Mouse (Mus musculus) sigmoid colon, adult 10 weeks (tissue): ENCODE data around the gene Strada. TPM values are rescaled to one million over a fixed set of nuclear protein-coding genes. Genes with fewer than 3 reads are reported as not detected.

Source experiments
- polyA plus RNA-seq: library from polyadenylated mRNA; stranded (reverse); fragments of 350-450 nt; fragmentation: Illumina TruSeq; extraction: RNeasy Lipid Tissue Mini Kit (QIAGEN cat#74804); gene quantifications from one replicate; pipeline ENCODE4 v1.2.3, GENCODE M21; 2014; ENCODE audit warnings: low read depth, low replicate concordance

The Strada gene
- 7.5 TPM for polyA plus RNA-seq

GRCm38 (mm10) chr11:106202123-106202465, at the start of gene Strada:
TSS of gene Strada (minus strand) at chr11:106202168.

GRCm38 (mm10) chr11:106216730-106217490, 14.9 kb upstream of the Strada start, which contains the start of gene Ddx42:
TSS of gene Ddx42 (plus strand) at chr11:106216926.

GRCm38 (mm10) chr11:106215927-106216729, 14.2 kb upstream of the Strada start, which contains the start of gene Ccdc47:
TSS of gene Ccdc47 (minus strand) at chr11:106216344.

GRCm38 (mm10) chr11:106160841-106161721, 40.9 kb downstream of the Strada start, which contains the start of the genes Gm10840 and Limd2:
TSS of gene Gm10840 (plus strand) at chr11:106160850.
TSS of gene Limd2 (minus strand) at chr11:106160860.

Other genes with a start within 250 kb of the Strada start
- gene Cyb561, start 248.8 kb downstream of the Strada start, polyA plus RNA-seq: 31.9 TPM
- gene Ace, start 234.2 kb downstream of the Strada start, polyA plus RNA-seq: 12.2 TPM
- gene Ace3, start 207.5 kb downstream of the Strada start, polyA plus RNA-seq: not detected
- gene Kcnh6, start 194.0 kb downstream of the Strada start, polyA plus RNA-seq: 0.32 TPM
- gene Dcaf7, start 165.3 kb downstream of the Strada start, polyA plus RNA-seq: 37.6 TPM
- gene Taco1, start 136.1 kb downstream of the Strada start, polyA plus RNA-seq: 5.7 TPM
- 7.2 TPM for gene Map3k3, start 117.6 kb downstream of the Strada start, polyA plus RNA-seq
- not detected for gene Gm10840, start 41.3 kb downstream of the Strada start, polyA plus RNA-seq
- 1.7 TPM for gene Limd2, start 41.3 kb downstream of the Strada start, polyA plus RNA-seq
- gene Ccdc47, start 14.2 kb upstream of the Strada start, polyA plus RNA-seq: 142 TPM
- gene Ddx42, start 14.8 kb upstream of the Strada start, polyA plus RNA-seq: 57.6 TPM
- 10.4 TPM for gene Ftsj3, start 53.9 kb upstream of the Strada start, polyA plus RNA-seq
- 16.9 TPM for gene Psmc5, start 54.0 kb upstream of the Strada start, polyA plus RNA-seq
- gene Smarcd2, start 70.8 kb upstream of the Strada start, polyA plus RNA-seq: 14.8 TPM
- not detected for gene Tcam1, start 74.5 kb upstream of the Strada start, polyA plus RNA-seq
- gene Gh, start 99.7 kb upstream of the Strada start, polyA plus RNA-seq: not detected
- 4.8 TPM for gene Cd79b, start 112.6 kb upstream of the Strada start, polyA plus RNA-seq
- not detected for gene Scn4a, start 151.1 kb upstream of the Strada start, polyA plus RNA-seq
- gene Prr29, start 163.3 kb upstream of the Strada start, polyA plus RNA-seq: not detected
- not detected for gene Icam2, start 185.9 kb upstream of the Strada start, polyA plus RNA-seq